Mouse (Mus musculus) testis, adult 2 months (tissue): ENCODE measurements around the gene Pitpnm1.

ENCODE experiments used
- CTCF ChIP-seq: fragments of 200-500 bp; IDR thresholded peaks from 2 replicates; pipeline ENCODE4 v1.5.1; 2012; ENCODE audit warnings: low read depth, mild to moderate bottlenecking, inconsistent platforms, low read length, moderate library complexity; ENCODE audit not compliant: control insufficient read depth, insufficient read depth, insufficient replicate concordance
- POLR2A ChIP-seq: fragments of 200-500 bp; IDR thresholded peaks from 2 replicates; pipeline ENCODE4 v1.6.1; 2012; ENCODE audit warnings: low read depth, mild to moderate bottlenecking, inconsistent platforms, low read length, moderate library complexity; ENCODE audit not compliant: control insufficient read depth

- no peak for TF ChIP-seq CTCF
- no peak for TF ChIP-seq POLR2A
These were observed 14.0 kb downstream of the Pitpnm1 start for GRCm38 (mm10) chr19:4113806-4114230.
